Mouse (Mus musculus) MEL (cell line): ENCODE data around the gene Aldh1l2.

Experiments
- CTCF ChIP-seq, 3 experiments: IDR thresholded peaks in 2 of 3; conservative IDR thresholded peaks in 1 of 3; 2 replicates each; pipeline ENCODE4 v1.5.1; 2011 to 2012; ENCODE audit warnings: low read length in 3 of 3, low read depth in 2 of 3, mild to moderate bottlenecking in 2 of 3, improper control_type of control experiment in 1 of 3, inconsistent platforms in 1 of 3, mixed read lengths in 1 of 3, moderate library complexity in 1 of 3; ENCODE audit not compliant: control insufficient read depth in 1 of 3, insufficient read depth in 1 of 3, poor library complexity in 1 of 3, severe bottlenecking in 1 of 3
- ELF1 ChIP-seq: IDR thresholded peaks from 2 replicates; pipeline ENCODE4 v1.6.1; 2014; ENCODE audit warnings: low read depth, mild to moderate bottlenecking, inconsistent platforms, low read length, improper control_type of control experiment, moderate library complexity
- EP300 ChIP-seq, 2 experiments: IDR thresholded peaks; 2 replicates each; pipeline ENCODE4 v1.6.1; 2011; ENCODE audit warnings: improper control_type of control experiment in 2 of 2, low read length in 2 of 2, low read depth in 1 of 2, mild to moderate bottlenecking in 1 of 2
- JUND ChIP-seq: IDR thresholded peaks from 2 replicates; pipeline ENCODE4 v1.6.1; 2011; ENCODE audit warnings: low read depth, mild to moderate bottlenecking, improper control_type of control experiment, low read length
- KAT2A ChIP-seq: conservative IDR thresholded peaks from 2 replicates; pipeline ENCODE4 v1.6.1; 2012; ENCODE audit warnings: low read depth, low read length, improper control_type of control experiment, inconsistent platforms
- MAFK ChIP-seq: IDR thresholded peaks from 2 replicates; pipeline ENCODE4 v1.6.1; 2011; ENCODE audit warnings: low read depth, mild to moderate bottlenecking, low read length, improper control_type of control experiment, borderline replicate concordance
- MAX ChIP-seq: IDR thresholded peaks from 2 replicates; pipeline ENCODE4 v1.6.1; 2011; ENCODE audit warnings: low read length, improper control_type of control experiment
- POLR2A ChIP-seq, 2 experiments: IDR thresholded peaks; 2 replicates each; pipeline ENCODE4 v1.6.1; 2011 to 2012; ENCODE audit warnings: low read length in 2 of 2, mild to moderate bottlenecking in 2 of 2, control low read depth in 1 of 2, improper control_type of control experiment in 1 of 2, low read depth in 1 of 2, moderate library complexity in 1 of 2; ENCODE audit not compliant: control insufficient read depth in 1 of 2, insufficient read depth in 1 of 2, poor library complexity in 1 of 2
- RCOR1 ChIP-seq: IDR thresholded peaks from 2 replicates; pipeline ENCODE4 v1.6.1; 2012; ENCODE audit warnings: low read depth, mild to moderate bottlenecking, inconsistent platforms, low read length, improper control_type of control experiment
- USF1 ChIP-seq: IDR thresholded peaks from 2 replicates; pipeline ENCODE4 v1.6.1; 2014; ENCODE audit warnings: low read depth, mild to moderate bottlenecking, inconsistent platforms, low read length, improper control_type of control experiment, moderate library complexity
- ZC3H11A ChIP-seq: IDR thresholded peaks from 2 replicates; pipeline ENCODE4 v1.6.1; 2012; ENCODE audit warnings: low read depth, mild to moderate bottlenecking, inconsistent platforms, low read length, improper control_type of control experiment
- ZNF384 ChIP-seq: IDR thresholded peaks from 2 replicates; pipeline ENCODE4 v1.6.1; 2012; ENCODE audit warnings: low read depth, mild to moderate bottlenecking, inconsistent platforms, low read length, improper control_type of control experiment

DNA sequence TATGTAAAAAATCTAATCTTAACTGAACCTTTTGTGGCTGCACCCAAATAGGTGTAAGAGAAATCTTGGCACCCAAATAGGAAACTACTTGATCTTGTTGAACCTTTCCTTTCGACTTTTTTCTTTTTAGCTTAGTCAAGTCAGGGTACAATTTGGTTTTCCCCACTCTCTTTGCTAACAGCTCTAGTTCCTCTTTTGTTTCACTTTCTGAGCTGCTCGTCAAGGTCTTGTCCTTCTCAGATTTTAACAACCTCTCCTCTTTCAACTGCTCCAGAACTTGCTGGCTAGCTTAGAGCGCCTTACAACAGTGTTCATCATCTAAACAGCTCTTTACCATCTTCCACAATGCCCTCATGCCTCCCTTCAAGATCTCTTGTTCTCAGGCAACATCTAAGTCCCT lies 76.4 kb downstream of the Aldh1l2 start:
- TF ChIP-seq CTCF (IDR thresholded peaks at IDR 0.05 in 2 of 3, conservative IDR thresholded peaks at IDR 0.05 in 1 of 3; ENCODE audit: control insufficient read depth in 1 of 3, insufficient read depth in 1 of 3, low read depth in 2 of 3, low read length in 3 of 3, poor library complexity in 1 of 3, severe bottlenecking in 1 of 3) = no peak
- no peak for TF ChIP-seq EP300 (IDR thresholded peaks at IDR 0.05; ENCODE audit: low read depth in 1 of 2, low read length in 2 of 2)
- TF ChIP-seq ZNF384 = no peak
- no peak for TF ChIP-seq MAFK
- TF ChIP-seq ELF1 = no peak
- no peak for TF ChIP-seq ZC3H11A
- TF ChIP-seq MAX = no peak
- TF ChIP-seq POLR2A (IDR thresholded peaks at IDR 0.05; ENCODE audit: control insufficient read depth in 1 of 2, insufficient read depth in 1 of 2, low read depth in 1 of 2, low read length in 2 of 2, poor library complexity in 1 of 2) = no peak
- no peak for TF ChIP-seq RCOR1
- no peak for TF ChIP-seq KAT2A
- no peak for TF ChIP-seq JUND
- no peak for TF ChIP-seq USF1
